Mouse (Mus musculus): ENCODE measurements around the gene Hirip3.

Gene Hirip3

GRCm38 (mm10) chr7:126861429-126862130 lies at the start of gene Hirip3:
Gene Hirip3 (plus strand): TSS chr7:126861972.
- peak; percentile 93 for DNase-seq (ENCODE audit: low read depth)

- no peak for DNase-seq (ENCODE audit: low read depth)
Observed at GRCm38 (mm10) chr7:126815726-126816222, 46.0 kb upstream of the Hirip3 start.

DNA sequence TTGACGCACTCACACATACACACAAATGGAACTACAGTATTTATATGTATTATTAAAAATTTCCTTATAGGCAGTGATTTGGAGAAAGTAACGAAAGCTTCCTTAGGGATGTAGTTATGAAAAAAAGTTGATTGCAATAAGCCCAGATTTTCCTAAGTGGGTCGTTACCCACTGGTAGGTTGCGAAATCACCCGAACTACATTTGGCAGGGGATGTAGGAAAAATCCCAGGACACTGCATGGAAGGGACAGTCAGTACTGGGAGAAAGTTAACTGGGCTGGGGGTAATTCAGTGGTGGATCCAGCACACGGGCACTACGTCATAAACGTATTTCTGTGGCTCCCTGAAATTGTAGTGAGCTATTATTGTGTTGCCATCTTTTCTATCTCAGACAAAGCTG lies 45.3 kb upstream of the Hirip3 start:
- DNase-seq (ENCODE audit: low read depth): no peak

GRCm38 (mm10) chr7:126817595-126817994 lies 44.2 kb upstream of the Hirip3 start:
- no peak for DNase-seq (ENCODE audit: low read depth)

- DNase-seq (ENCODE audit: low read depth): no peak
Observed at GRCm38 (mm10) chr7:126818818-126819217, 43.0 kb upstream of the Hirip3 start.

- peak; percentile 89 for DNase-seq (ENCODE audit: low read depth)
Observed at GRCm38 (mm10) chr7:126821835-126822511, 39.8 kb upstream of the Hirip3 start.

GRCm38 (mm10) chr7:126822741-126823140 lies 39.0 kb upstream of the Hirip3 start:
- DNase-seq (ENCODE audit: low read depth): no peak

- no peak for DNase-seq (ENCODE audit: low read depth)
Observed at GRCm38 (mm10) chr7:126823202-126823711, 38.5 kb upstream of the Hirip3 start.

DNA sequence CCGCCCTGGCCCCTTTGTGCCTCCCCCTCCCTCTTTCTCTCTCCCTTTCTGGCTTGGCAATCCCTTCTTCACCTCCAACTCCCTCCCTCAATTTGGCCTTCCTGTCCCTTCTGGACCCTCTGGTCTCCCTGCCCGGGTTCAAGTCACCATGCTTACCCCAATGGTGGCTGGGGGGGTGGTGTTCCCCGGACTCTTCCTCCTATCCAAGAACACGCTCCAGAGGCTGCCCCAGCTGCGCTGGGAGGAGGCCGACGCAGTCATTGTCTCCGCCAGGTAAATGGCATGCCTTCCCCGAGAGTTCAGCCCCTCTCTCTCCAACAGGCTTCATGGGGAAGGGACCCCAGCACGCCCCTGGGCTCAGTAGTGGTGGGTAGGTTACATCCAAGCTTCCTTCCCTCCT lies 37.8 kb upstream of the Hirip3 start:
- DNase-seq (ENCODE audit: low read depth): no peak

GRCm38 (mm10) chr7:126825403-126825802 lies 36.4 kb upstream of the Hirip3 start:
- DNase-seq (ENCODE audit: low read depth): no peak

DNA sequence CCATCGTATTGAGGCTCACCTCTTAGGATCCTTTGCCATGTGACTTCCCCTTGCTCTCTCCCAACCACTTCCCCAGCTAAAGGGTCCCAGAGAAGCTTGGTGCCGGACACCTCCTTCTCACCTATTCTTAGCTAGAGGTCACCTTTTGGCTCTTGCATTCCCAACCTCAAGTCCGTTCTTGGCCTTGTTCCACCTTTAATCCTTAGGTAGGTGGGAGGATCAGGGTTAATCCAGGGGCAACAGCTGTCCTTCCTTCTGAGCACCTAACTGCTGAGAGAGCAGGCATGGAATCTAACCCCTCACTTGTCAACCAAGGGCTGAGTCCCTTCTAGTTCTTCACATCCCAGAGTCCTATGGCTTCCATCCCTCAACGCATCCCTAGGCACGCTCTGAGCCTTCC lies 35.8 kb upstream of the Hirip3 start:
- no peak for DNase-seq (ENCODE audit: low read depth)

DNA sequence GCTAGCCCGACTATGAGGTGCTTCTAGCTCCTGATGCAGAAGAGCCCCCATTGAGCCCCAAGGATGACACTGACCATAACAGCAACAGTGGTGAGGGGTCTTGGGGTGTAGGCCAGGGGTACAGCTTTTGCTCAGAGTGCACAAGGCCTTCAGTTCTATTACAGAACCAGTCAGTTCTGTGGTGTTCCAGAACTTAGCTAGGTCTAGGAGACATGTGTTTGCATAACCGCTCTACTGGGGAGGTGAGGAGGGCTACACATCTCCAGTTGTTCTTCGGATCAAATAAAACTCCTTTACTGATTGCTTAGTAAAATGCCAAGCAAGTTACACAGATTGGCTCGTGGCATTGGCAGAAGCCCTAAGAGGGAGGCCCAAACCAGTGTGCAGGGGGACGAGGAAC lies 30.2 kb upstream of the Hirip3 start, which contains the start of gene 4930451I11Rik:
Gene 4930451I11Rik (minus strand): TSS at position 101 of the 400 bp plus-strand sequence.
- no peak for DNase-seq (ENCODE audit: low read depth)

DNA sequence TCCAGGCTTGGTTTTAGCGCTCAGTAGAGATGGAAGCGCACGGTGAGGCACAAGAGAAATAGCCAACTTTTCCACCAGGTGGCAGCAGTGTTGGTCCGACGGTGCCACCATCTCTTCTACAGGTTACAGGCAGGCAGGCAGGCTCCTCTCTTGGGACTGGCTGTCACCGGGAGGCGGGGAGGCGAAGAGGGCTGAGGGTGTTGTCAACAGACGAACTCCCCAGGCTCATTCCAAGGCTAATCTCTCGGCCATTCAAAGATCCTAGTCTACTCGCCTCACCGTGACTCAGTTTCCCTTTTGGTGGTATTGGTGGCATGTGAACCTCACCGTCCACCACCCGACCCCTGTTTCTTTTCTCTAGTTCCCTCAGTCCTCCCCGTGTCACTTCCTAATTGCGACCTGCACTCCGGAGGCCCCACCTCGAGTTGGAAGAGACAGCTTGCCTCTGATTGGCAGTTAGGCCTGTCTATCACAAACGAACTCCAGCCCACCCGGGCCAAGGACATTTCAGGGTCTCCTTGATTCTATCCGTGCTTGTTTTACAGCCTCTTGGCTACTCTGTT lies 29.7 kb upstream of the Hirip3 start:
- peak; percentile 90 for DNase-seq (ENCODE audit: low read depth)

GRCm38 (mm10) chr7:126833294-126833693 lies 28.5 kb upstream of the Hirip3 start:
- no peak for DNase-seq (ENCODE audit: low read depth)

DNA sequence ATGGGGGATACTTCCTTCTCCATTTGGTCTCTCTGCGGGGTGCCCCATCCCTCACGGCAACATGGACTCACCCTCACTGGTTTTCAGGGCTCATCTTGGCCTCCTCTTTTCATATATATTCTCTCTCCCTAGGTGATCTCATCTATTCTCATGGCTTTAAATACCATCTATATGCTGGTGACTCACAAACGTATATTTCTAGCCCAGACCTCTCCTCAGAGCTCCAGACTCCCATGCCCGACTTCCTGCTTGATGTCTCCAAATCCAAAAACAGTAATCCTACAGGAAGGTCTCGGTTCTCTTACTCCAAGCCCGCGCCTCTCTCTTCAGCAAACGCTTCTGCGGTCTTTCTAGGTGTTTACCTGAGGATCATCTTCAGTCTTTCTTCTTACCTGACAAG lies 18.5 kb upstream of the Hirip3 start:
- DNase-seq (ENCODE audit: low read depth): no peak

DNA sequence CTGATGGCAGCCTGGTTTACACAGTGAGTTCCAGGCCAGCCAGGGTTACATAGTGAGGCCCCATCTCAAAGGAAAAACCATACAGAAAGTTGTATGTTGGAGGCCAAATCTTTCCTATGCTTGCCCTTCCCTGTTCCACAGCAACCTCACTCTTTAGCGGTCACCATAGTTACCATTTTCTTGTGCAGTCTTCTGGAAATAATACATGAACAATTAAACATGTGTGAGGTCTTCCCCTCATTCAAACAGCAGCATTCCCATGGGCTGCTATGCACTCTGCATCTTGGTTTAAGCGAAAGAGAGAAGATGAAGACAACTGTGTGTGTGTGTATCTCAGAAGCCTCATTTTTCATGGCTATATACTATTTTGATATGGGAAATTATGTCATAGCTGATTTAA lies 16.3 kb upstream of the Hirip3 start:
- no peak for DNase-seq (ENCODE audit: low read depth)

GRCm38 (mm10) chr7:126847116-126847420 lies 14.7 kb upstream of the Hirip3 start, which contains the start of gene Doc2a:
Gene Doc2a (plus strand): TSS chr7:126847416.
- DNase-seq (ENCODE audit: low read depth): no peak

DNA sequence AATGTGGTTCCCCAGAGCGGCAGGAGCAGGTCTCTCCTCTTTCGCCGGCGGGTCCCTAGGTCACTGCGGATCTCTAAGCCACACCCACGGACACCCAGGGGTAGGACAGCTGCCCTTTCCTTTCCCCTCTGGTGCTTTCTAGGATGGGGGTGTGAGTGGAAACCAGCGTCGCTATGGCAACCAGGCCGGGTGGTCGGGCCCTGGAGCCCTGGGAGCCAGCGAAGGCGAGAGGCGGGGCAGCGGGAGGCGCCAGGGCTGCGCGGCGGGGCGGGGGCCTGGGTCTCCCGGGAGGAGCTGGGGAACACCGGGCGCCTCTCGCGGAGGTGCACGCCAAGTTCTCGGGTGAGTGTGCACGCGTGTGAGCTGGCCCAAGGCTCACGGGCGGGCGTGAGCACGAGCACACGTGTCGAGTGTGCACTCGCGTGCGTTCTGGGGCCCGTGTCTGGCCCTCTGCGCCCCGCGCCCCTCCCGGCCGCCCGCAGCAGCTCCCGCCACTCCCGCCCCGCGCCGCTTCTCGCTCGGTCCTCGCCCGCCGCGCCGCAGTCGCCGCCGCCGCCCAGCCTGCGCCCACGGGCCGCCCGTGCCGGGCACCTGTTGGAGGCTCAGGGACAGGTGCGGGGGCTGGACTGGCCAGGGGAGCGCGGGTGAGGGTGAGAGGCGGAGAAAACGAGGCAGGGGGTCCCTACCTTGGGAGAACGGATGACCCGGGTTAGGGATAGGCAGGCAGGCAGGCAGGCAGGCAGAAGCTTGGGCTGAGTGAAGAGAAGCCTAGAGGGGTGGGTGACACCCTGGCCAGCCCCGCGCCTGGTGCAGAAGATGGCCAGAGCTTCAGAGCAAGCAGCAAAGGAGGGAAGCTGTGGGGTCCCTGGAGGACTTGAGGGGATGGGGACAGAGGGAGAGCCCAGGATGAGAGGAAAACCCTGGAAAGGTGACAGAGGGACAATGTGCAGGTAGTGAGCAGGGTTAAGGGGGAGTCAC lies 14.1 kb upstream of the Hirip3 start:
- DNase-seq (ENCODE audit: low read depth): no peak

- no peak for DNase-seq (ENCODE audit: low read depth)
Observed at GRCm38 (mm10) chr7:126848794-126849193, 13.0 kb upstream of the Hirip3 start.

GRCm38 (mm10) chr7:126850161-126850560 lies 11.6 kb upstream of the Hirip3 start:
- DNase-seq (ENCODE audit: low read depth): no peak

GRCm38 (mm10) chr7:126851192-126851591 lies 10.6 kb upstream of the Hirip3 start:
- no peak for DNase-seq (ENCODE audit: low read depth)

- DNase-seq (ENCODE audit: low read depth): no peak
Observed at GRCm38 (mm10) chr7:126853454-126853853, 8.3 kb upstream of the Hirip3 start.
